In the genomic region with DNA sequence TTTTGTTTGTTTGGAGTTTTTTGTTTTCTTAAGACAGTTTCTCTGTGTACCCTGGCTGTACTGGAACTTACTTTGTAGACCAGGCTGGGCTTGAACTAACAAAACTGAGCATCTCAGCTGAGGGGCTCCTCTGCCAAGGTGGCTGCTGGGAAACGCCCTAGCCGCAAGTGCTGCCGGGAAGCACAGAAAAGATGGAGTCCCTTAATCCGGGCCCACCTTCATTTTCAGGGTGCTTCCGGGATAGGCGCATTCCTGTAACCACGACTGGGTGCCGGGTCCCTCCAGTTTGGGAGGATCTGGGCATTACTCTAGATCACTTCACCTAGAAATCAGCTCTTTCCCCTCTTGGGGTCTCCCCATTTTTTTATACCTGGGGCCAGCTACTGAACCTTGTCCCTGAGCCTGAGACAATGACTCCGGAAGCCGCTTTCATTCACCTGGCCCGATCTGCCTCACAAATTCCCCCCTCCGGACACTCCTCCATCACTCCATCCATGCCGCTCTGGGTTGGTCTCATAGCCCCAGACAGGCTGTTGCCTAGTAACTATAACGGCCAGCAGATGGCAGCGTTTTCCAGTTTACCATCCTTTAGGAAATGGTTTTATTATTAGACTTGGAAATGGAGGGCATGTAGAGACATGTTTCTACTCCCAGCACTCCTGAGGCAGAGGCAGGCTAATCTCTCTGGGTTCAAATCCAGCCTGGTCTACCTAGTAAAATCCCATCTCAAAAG, we compare ENCODE assay signal across 8 mouse cellular contexts. TPM values are rescaled to one million over a fixed set of nuclear protein-coding genes. Genes with fewer than 3 reads are reported as not detected.
DNase-seq lines count a peak whose midpoint lies in the region; ATAC-seq and TF ChIP-seq lines count a peak whose summit lies in the region.

No protein-coding gene starts in this region.

- no peak for ATAC-seq in intestine, postnatal 0 days
- no peak for ATAC-seq in midbrain, postnatal 0 days (ENCODE audit: low FRiP score)

- H3K4me2 ChIP-seq in intestine, postnatal 0 days (replicated peaks; ENCODE audit: low read depth), result no peak overlapping the region
- H3K4me2 ChIP-seq in midbrain, postnatal 0 days (ENCODE audit: low read depth, low read length, poor library complexity, severe bottlenecking), result no peak overlapping the region

- H3K9ac ChIP-seq in intestine, postnatal 0 days (ENCODE audit: low read depth, low read length), result no peak overlapping the region
- no peak overlapping the region for H3K9ac ChIP-seq in midbrain, postnatal 0 days (replicated peaks; ENCODE audit: low read length, poor library complexity, severe bottlenecking)

- no peaks in the 10 kb centered on the region for H3K27me3 ChIP-seq in intestine, postnatal 0 days (replicated peaks; ENCODE audit: control insufficient read depth, insufficient read depth, low read length)
- no peaks in the 10 kb centered on the region for H3K27me3 ChIP-seq in limb, embryonic 10.5 days (ENCODE audit: low read depth, poor library complexity, severe bottlenecking)
- H3K27me3 ChIP-seq in midbrain, postnatal 0 days (ENCODE audit: insufficient read depth, low read length), result no peaks in the 10 kb centered on the region

- no peak overlapping the region for H3K27ac ChIP-seq in intestine, postnatal 0 days (ENCODE audit: low read depth, low read length)
- no peak overlapping the region for H3K27ac ChIP-seq in limb, embryonic 10.5 days
- H3K27ac ChIP-seq in midbrain, postnatal 0 days (ENCODE audit: low read depth, low read length), result no peak overlapping the region

- WGBS in intestine, postnatal 0 days, result 23% methylated on average over 15 of the region's 15 CpGs
- 18% methylated on average over 15 of the region's 15 CpGs for WGBS in limb, embryonic 10.5 days
- 19% methylated on average over 15 of the region's 15 CpGs for WGBS in midbrain, postnatal 0 days

- no peaks in the 10 kb centered on the region for H3K9me3 ChIP-seq in intestine, postnatal 0 days (ENCODE audit: control insufficient read depth)
- no peaks in the 10 kb centered on the region for H3K9me3 ChIP-seq in limb, embryonic 10.5 days (replicated peaks)
- H3K9me3 ChIP-seq in midbrain, postnatal 0 days (ENCODE audit: low read length), result no peaks in the 10 kb centered on the region

- H3K36me3 ChIP-seq in intestine, postnatal 0 days (ENCODE audit: control insufficient read depth, insufficient read depth), result no peaks in the 10 kb centered on the region
- H3K36me3 ChIP-seq in limb, embryonic 10.5 days, result no peaks in the 10 kb centered on the region
- H3K36me3 ChIP-seq in midbrain, postnatal 0 days (ENCODE audit: insufficient read depth, low read length), result no peaks in the 10 kb centered on the region

- H3K4me1 ChIP-seq in intestine, postnatal 0 days (replicated peaks; ENCODE audit: control insufficient read depth, insufficient read depth, low read length), result 0 out of 2 replicates have a peak, but pooled peaks cover 3% of the 10 kb centered on the region
- H3K4me1 ChIP-seq in limb, embryonic 10.5 days, result peaks cover 11% of the 10 kb centered on the region
- H3K4me1 ChIP-seq in midbrain, postnatal 0 days (ENCODE audit: insufficient read depth, low read length), result no peaks in the 10 kb centered on the region

- peak; percentile 86 for TF ChIP-seq CTCF in intestine, postnatal 0 days (IDR thresholded peaks at IDR 0.05; ENCODE audit: low read depth)
- peak; percentile 69 for TF ChIP-seq CTCF in midbrain, postnatal 0 days (IDR thresholded peaks at IDR 0.05)

- peak; percentile 11 for DNase-seq in spleen, adult 12 weeks (ENCODE audit: low spot score)
- DNase-seq in spleen, postnatal 36 days (ENCODE audit: low spot score in 2 of 2), result no peak
- peak; percentile 69 to 75 for DNase-seq in adrenal gland, postnatal 36 days
- DNase-seq in forelimb bud, embryonic 11.5 days (ENCODE audit: low read depth, low spot score), result peak; percentile 69
- DNase-seq in limb, embryonic 10.5 days (ENCODE audit: low spot score), result peak; percentile 81
- peak; percentile 73 for DNase-seq in midbrain, postnatal 0 days (ENCODE audit: low spot score)
- DNase-seq in thymus, postnatal 10 days (ENCODE audit: low spot score in 2 of 2), result peak; percentile 49 to 67

- no peak overlapping the region for H3K4me3 ChIP-seq in intestine, postnatal 0 days (ENCODE audit: low read depth, low read length)
- H3K4me3 ChIP-seq in limb, embryonic 10.5 days, result no peak overlapping the region
- H3K4me3 ChIP-seq in midbrain, postnatal 0 days (ENCODE audit: low read depth, low read length), result no peak overlapping the region

RNA-seq across cellular contexts. Expression of a gene that starts 4.8 kb away (rescaled TPM):
- total RNA-seq in adrenal gland, postnatal 36 days (2021), result not detected
- polyA plus RNA-seq in intestine, postnatal 0 days (2015; fragmentation: Nextera tagmentation; extraction: Ambion mirVana), result 2.3 TPM in 2 replicates
- polyA plus RNA-seq in limb, embryonic 10.5 days (2016; fragmentation: Nextera tagmentation; extraction: Ambion mirVana), result 0.06 TPM in 1 of 2 replicates, not detected in the other
- not detected in 2 replicates for total RNA-seq in midbrain, postnatal 0 days (2014; rRNA removed)
- not detected in 2 replicates for polyA plus RNA-seq in midbrain, postnatal 0 days (2015; fragmentation: Nextera tagmentation; extraction: Ambion mirVana)

RNA-seq across cellular contexts. Expression of a gene that starts 15.5 kb away (rescaled TPM):
- total RNA-seq in adrenal gland, postnatal 36 days (2021), result not detected
- not detected in 2 replicates for polyA plus RNA-seq in intestine, postnatal 0 days (2015; fragmentation: Nextera tagmentation; extraction: Ambion mirVana)
- 1.5 and 1.6 TPM in 2 replicates for polyA plus RNA-seq in limb, embryonic 10.5 days (2016; fragmentation: Nextera tagmentation; extraction: Ambion mirVana)
- not detected in 2 replicates for total RNA-seq in midbrain, postnatal 0 days (2014; rRNA removed)
- not detected in 2 replicates for polyA plus RNA-seq in midbrain, postnatal 0 days (2015; fragmentation: Nextera tagmentation; extraction: Ambion mirVana)

Comparison
In these comparisons a context has a peak if more than half of its experiments do, and no peak if none do; other contexts are left out.
1. DNase-seq: peak in spleen, adult 12 weeks (single experiment), adrenal gland, postnatal 36 days (2 of 2), forelimb bud, embryonic 11.5 days (single experiment), limb, embryonic 10.5 days (single experiment), midbrain, postnatal 0 days (single experiment) and thymus, postnatal 10 days (2 of 2); none in spleen, postnatal 36 days (0 of 2).